Mouse (Mus musculus): ENCODE data around the gene A3galt2. TPM values are rescaled to one million over a fixed set of nuclear protein-coding genes. Genes with fewer than 3 reads are reported as not detected.

A3galt2 gene
- polyA plus RNA-seq, 1 experiment, result 0.40 TPM

GRCm38 (mm10) chr4:128769569-128770355 is 14.6 kb downstream of the A3galt2 start:
- TF ChIP-seq CTCF (IDR thresholded peaks at IDR 0.05; ENCODE audit: borderline replicate concordance, insufficient read depth, low read length) (no peak), POLR2A (IDR thresholded peaks at IDR 0.05; ENCODE audit: low read depth, low read length) (no peak)
- H3K4me3 ChIP-seq (ENCODE audit: insufficient read depth, low read length), result no peak overlapping the region
- H3K27ac ChIP-seq (ENCODE audit: insufficient read depth, low read length), result no peak overlapping the region
- no peaks in the 10 kb centered on the region for H3K4me1 ChIP-seq (ENCODE audit: control insufficient read depth, insufficient read depth, low read length)

GRCm38 (mm10) chr4:128770698-128771097 is 15.5 kb downstream of the A3galt2 start:
- TF ChIP-seq CTCF (IDR thresholded peaks at IDR 0.05; ENCODE audit: borderline replicate concordance, insufficient read depth, low read length), result no peak
- TF ChIP-seq POLR2A (IDR thresholded peaks at IDR 0.05; ENCODE audit: low read depth, low read length), result no peak
- Histone ChIP-seq H3K4me3 (ENCODE audit: insufficient read depth, low read length) (no peak overlapping the region), H3K27ac (ENCODE audit: insufficient read depth, low read length) (no peak overlapping the region), H3K4me1 (ENCODE audit: control insufficient read depth, insufficient read depth, low read length) (no peaks in the 10 kb centered on the region)

- Histone ChIP-seq H3K4me1 (ENCODE audit: control insufficient read depth, insufficient read depth, low read length) (no peaks in the 10 kb centered on the region), H3K27ac (ENCODE audit: insufficient read depth, low read length) (no peak overlapping the region), H3K4me3 (ENCODE audit: insufficient read depth, low read length) (no peak overlapping the region)
- no peak for TF ChIP-seq POLR2A (IDR thresholded peaks at IDR 0.05; ENCODE audit: low read depth, low read length)
- no peak for TF ChIP-seq CTCF (IDR thresholded peaks at IDR 0.05; ENCODE audit: borderline replicate concordance, insufficient read depth, low read length)
These were observed 18.7 kb downstream of the A3galt2 start for GRCm38 (mm10) chr4:128773820-128774219.

- no peak overlapping the region for H3K27ac ChIP-seq (ENCODE audit: insufficient read depth, low read length)
- TF ChIP-seq POLR2A (IDR thresholded peaks at IDR 0.05; ENCODE audit: low read depth, low read length) (no peak), CTCF (IDR thresholded peaks at IDR 0.05; ENCODE audit: borderline replicate concordance, insufficient read depth, low read length) (no peak)
- no peak overlapping the region for H3K4me3 ChIP-seq (ENCODE audit: insufficient read depth, low read length)
- no peaks in the 10 kb centered on the region for H3K4me1 ChIP-seq (ENCODE audit: control insufficient read depth, insufficient read depth, low read length)
These were observed 19.3 kb downstream of the A3galt2 start for GRCm38 (mm10) chr4:128774467-128774866.

GRCm38 (mm10) chr4:128776568-128777289 is 21.6 kb downstream of the A3galt2 start:
- TF ChIP-seq CTCF (IDR thresholded peaks at IDR 0.05; ENCODE audit: borderline replicate concordance, insufficient read depth, low read length) (peak; percentile 81; the same call in 1 of the 2 replicates), POLR2A (IDR thresholded peaks at IDR 0.05; ENCODE audit: low read depth, low read length) (no peak)
- H3K4me1 ChIP-seq (ENCODE audit: control insufficient read depth, insufficient read depth, low read length), result no peaks in the 10 kb centered on the region
- H3K27ac ChIP-seq (ENCODE audit: insufficient read depth, low read length), result no peak overlapping the region
- no peak overlapping the region for H3K4me3 ChIP-seq (ENCODE audit: insufficient read depth, low read length)

- no peak overlapping the region for H3K27ac ChIP-seq (ENCODE audit: insufficient read depth, low read length)
- H3K4me3 ChIP-seq (ENCODE audit: insufficient read depth, low read length), result no peak overlapping the region
- no peak for TF ChIP-seq CTCF (IDR thresholded peaks at IDR 0.05; ENCODE audit: borderline replicate concordance, insufficient read depth, low read length)
- no peak for TF ChIP-seq POLR2A (IDR thresholded peaks at IDR 0.05; ENCODE audit: low read depth, low read length)
- H3K4me1 ChIP-seq (ENCODE audit: control insufficient read depth, insufficient read depth, low read length), result no peaks in the 10 kb centered on the region
These were observed 22.4 kb downstream of the A3galt2 start for GRCm38 (mm10) chr4:128777593-128777992.

- Histone ChIP-seq H3K4me3 (ENCODE audit: insufficient read depth, low read length) (no peak overlapping the region), H3K4me1 (ENCODE audit: control insufficient read depth, insufficient read depth, low read length) (no peaks in the 10 kb centered on the region), H3K27ac (ENCODE audit: insufficient read depth, low read length) (no peak overlapping the region)
- no peak for TF ChIP-seq POLR2A (IDR thresholded peaks at IDR 0.05; ENCODE audit: low read depth, low read length)
These were observed 26.9 kb downstream of the A3galt2 start for GRCm38 (mm10) chr4:128782037-128782436.

GRCm38 (mm10) chr4:128782645-128783044 is 27.5 kb downstream of the A3galt2 start:
- no peak overlapping the region for H3K4me3 ChIP-seq (ENCODE audit: insufficient read depth, low read length)
- H3K27ac ChIP-seq (ENCODE audit: insufficient read depth, low read length), result no peak overlapping the region
- TF ChIP-seq POLR2A (IDR thresholded peaks at IDR 0.05; ENCODE audit: low read depth, low read length) (no peak), CTCF (IDR thresholded peaks at IDR 0.05; ENCODE audit: borderline replicate concordance, insufficient read depth, low read length) (no peak)
- no peaks in the 10 kb centered on the region for H3K4me1 ChIP-seq (ENCODE audit: control insufficient read depth, insufficient read depth, low read length)

GRCm38 (mm10) chr4:128784950-128785631 is 29.9 kb downstream of the A3galt2 start:
- Histone ChIP-seq H3K4me3 (ENCODE audit: insufficient read depth, low read length) (no peak overlapping the region), H3K27ac (ENCODE audit: insufficient read depth, low read length) (no peak overlapping the region), H3K4me1 (ENCODE audit: control insufficient read depth, insufficient read depth, low read length) (no peaks in the 10 kb centered on the region)
- TF ChIP-seq POLR2A (IDR thresholded peaks at IDR 0.05; ENCODE audit: low read depth, low read length) (no peak), CTCF (IDR thresholded peaks at IDR 0.05; ENCODE audit: borderline replicate concordance, insufficient read depth, low read length) (no peak)
